Mouse (Mus musculus) embryonic facial prominence, embryonic 10.5 days (tissue): ENCODE results near the gene Stx18. TPM values are rescaled to one million over a fixed set of nuclear protein-coding genes. Genes with fewer than 3 reads are reported as not detected.

Experiments
- DNase-seq: peaks from one replicate; pipeline ENCODE4 v3.0.0-alpha.2; 2017; ENCODE audit warnings: low spot score
- H3K27ac ChIP-seq: fragments of 300-500 bp; sonication (generic); replicated peaks from 2 replicates; pipeline ENCODE4 v1.5.1; 2016; ENCODE audit warnings: mild to moderate bottlenecking
- H3K27me3 ChIP-seq: fragments of 300-500 bp; sonication (generic); replicated peaks from 2 replicates; pipeline ENCODE4 v1.6.1; 2016; ENCODE audit warnings: low read depth, mild to moderate bottlenecking; ENCODE audit not compliant: poor library complexity, severe bottlenecking
- H3K36me3 ChIP-seq: fragments of 300-500 bp; sonication (generic); replicated peaks from 2 replicates; pipeline ENCODE4 v1.6.1; 2016; ENCODE audit warnings: mild to moderate bottlenecking, moderate library complexity
- H3K4me1 ChIP-seq: fragments of 300-500 bp; sonication (generic); 2 replicates; pipeline ENCODE4 v1.6.1; 2016
- H3K4me3 ChIP-seq: fragments of 300-500 bp; sonication (generic); 2 replicates; pipeline ENCODE4 v1.5.1; 2016; ENCODE audit warnings: mild to moderate bottlenecking, moderate library complexity
- H3K9me3 ChIP-seq: fragments of 300-500 bp; sonication (generic); 2 replicates; pipeline ENCODE4 v1.6.1; 2016; ENCODE audit warnings: mild to moderate bottlenecking
- WGBS: fragments of 180-500 bp; shearing (Covaris S2); methylation state at CpG from one replicate; pipeline ENCODE4 v1.1.7; 2016; 5-methylcytosine and 5-hydroxymethylcytosine counted together
- polyA plus RNA-seq: library from polyadenylated mRNA; unstranded; fragments of >200 nt; fragmentation: Nextera tagmentation; extraction: Ambion mirVana; gene quantifications from 2 replicates; pipeline ENCODE4 v1.2.1, GENCODE M21; 2016

The Stx18 gene
- polyA plus RNA-seq = 54.8 and 55.8 TPM in 2 replicates

GRCm38 (mm10) chr5:38038710-38039592 lies at the start of gene Stx18:
Stx18 (plus strand) TSS chr5:38038742.
- peak within 1 kb of the TSS; percentile 95 for H3K4me3 ChIP-seq
- H3K27me3 ChIP-seq = peaks cover 14% of the 10 kb centered on the region; the same call in 1 of the 2 replicates
- H3K27ac ChIP-seq = peak within 1 kb of the TSS; percentile 91
- DNase-seq = peak; percentile 89
- no peaks in the 10 kb centered on the region for H3K9me3 ChIP-seq
- WGBS = under 1% methylated on average over 57 of the region's 57 CpGs
- H3K36me3 ChIP-seq = peaks cover 8% of the 10 kb centered on the region; the same call in 1 of the 2 replicates
- peaks cover 26% of the 10 kb centered on the region for H3K4me1 ChIP-seq

- H3K27me3 ChIP-seq = no peaks in the 10 kb centered on the region
- no peak overlapping the region for H3K27ac ChIP-seq
- no peak for DNase-seq
- WGBS = 86% methylated on average over 5 of the region's 5 CpGs
- H3K4me3 ChIP-seq = no peak overlapping the region
- H3K36me3 ChIP-seq = no peaks in the 10 kb centered on the region
- no peaks in the 10 kb centered on the region for H3K9me3 ChIP-seq
- H3K4me1 ChIP-seq = peaks cover 14% of the 10 kb centered on the region
These were observed 46.2 kb upstream of the Stx18 start for GRCm38 (mm10) chr5:37992346-37992745.

GRCm38 (mm10) chr5:37998805-37999204 lies 39.7 kb upstream of the Stx18 start:
- Histone ChIP-seq H3K27me3 (peaks cover 16% of the 10 kb centered on the region; the same call in 1 of the 2 replicates), H3K9me3 (no peaks in the 10 kb centered on the region), H3K4me3 (no peak overlapping the region), H3K36me3 (no peaks in the 10 kb centered on the region), H3K27ac (no peak overlapping the region), H3K4me1 (peaks cover 13% of the 10 kb centered on the region)
- WGBS = 81% methylated on average over 2 of the region's 2 CpGs
- DNase-seq = no peak

- H3K36me3 ChIP-seq = no peaks in the 10 kb centered on the region
- no peaks in the 10 kb centered on the region for H3K9me3 ChIP-seq
- peaks cover 26% of the 10 kb centered on the region; the same call in 1 of the 2 replicates for H3K27me3 ChIP-seq
- WGBS = 49% methylated on average over 4 of the region's 4 CpGs
- H3K27ac ChIP-seq = no peak overlapping the region
- no peak for DNase-seq
- no peak overlapping the region for H3K4me3 ChIP-seq
- H3K4me1 ChIP-seq = peaks cover 33% of the 10 kb centered on the region
These were observed 36.0 kb upstream of the Stx18 start for GRCm38 (mm10) chr5:38002573-38002972.

- DNase-seq = no peak
- Histone ChIP-seq H3K27me3 (peaks cover 23% of the 10 kb centered on the region), H3K4me1 (peaks cover 41% of the 10 kb centered on the region), H3K4me3 (no peak overlapping the region), H3K36me3 (no peaks in the 10 kb centered on the region), H3K27ac (no peak overlapping the region), H3K9me3 (no peaks in the 10 kb centered on the region)
- WGBS = 88% methylated on average over 5 of the region's 5 CpGs
These were observed 33.8 kb upstream of the Stx18 start for GRCm38 (mm10) chr5:38004746-38005145.

GRCm38 (mm10) chr5:38006415-38007347 lies 31.9 kb upstream of the Stx18 start:
- Histone ChIP-seq H3K9me3 (no peaks in the 10 kb centered on the region), H3K27me3 (peaks cover 23% of the 10 kb centered on the region), H3K36me3 (no peaks in the 10 kb centered on the region), H3K27ac (peak overlapping the region; percentile 69), H3K4me3 (no peak overlapping the region), H3K4me1 (peaks cover 41% of the 10 kb centered on the region)
- 42% methylated on average over 17 of the region's 17 CpGs for WGBS
- peak; percentile 50 for DNase-seq

- 87% methylated on average over 4 of the region's 4 CpGs for WGBS
These were observed 29.5 kb upstream of the Stx18 start for GRCm38 (mm10) chr5:38009071-38009470.

GRCm38 (mm10) chr5:38014916-38015315 lies 23.6 kb upstream of the Stx18 start:
- Histone ChIP-seq H3K4me1 (no peaks in the 10 kb centered on the region), H3K4me3 (no peak overlapping the region), H3K36me3 (no peaks in the 10 kb centered on the region), H3K27ac (no peak overlapping the region), H3K27me3 (no peaks in the 10 kb centered on the region), H3K9me3 (no peaks in the 10 kb centered on the region)
- DNase-seq = no peak
- 67% methylated on average over 3 of the region's 3 CpGs for WGBS

More at GRCm38 (mm10) chr5:38009071-38009470, 29.5 kb upstream of the Stx18 start:
- Histone ChIP-seq H3K4me1 (peaks cover 32% of the 10 kb centered on the region), H3K9me3 (no peaks in the 10 kb centered on the region), H3K36me3 (no peaks in the 10 kb centered on the region), H3K27ac (no peak overlapping the region), H3K27me3 (peaks cover 13% of the 10 kb centered on the region), H3K4me3 (no peak overlapping the region)
- no peak for DNase-seq

GRCm38 (mm10) chr5:38016945-38017344 lies 21.6 kb upstream of the Stx18 start:
- no peak overlapping the region for H3K27ac ChIP-seq
- WGBS = 82% methylated on average over 3 of the region's 3 CpGs
- no peaks in the 10 kb centered on the region for H3K36me3 ChIP-seq
- H3K4me1 ChIP-seq = no peaks in the 10 kb centered on the region
- no peaks in the 10 kb centered on the region for H3K27me3 ChIP-seq
- H3K9me3 ChIP-seq = no peaks in the 10 kb centered on the region
- DNase-seq = no peak
- no peak overlapping the region for H3K4me3 ChIP-seq

- Histone ChIP-seq H3K27ac (no peak overlapping the region), H3K9me3 (0 out of 2 replicates have a peak, but pooled peaks cover 4% of the 10 kb centered on the region), H3K4me3 (no peak overlapping the region), H3K27me3 (no peaks in the 10 kb centered on the region; the same call in 1 of the 2 replicates), H3K36me3 (no peaks in the 10 kb centered on the region), H3K4me1 (no peaks in the 10 kb centered on the region)
- WGBS = 62% methylated on average over 5 of the region's 5 CpGs
- DNase-seq = peak; percentile 30
These were observed 10.9 kb upstream of the Stx18 start for GRCm38 (mm10) chr5:38027656-38028055.

- DNase-seq = peak; percentile 18
- Histone ChIP-seq H3K27me3 (peaks cover 17% of the 10 kb centered on the region; the same call in 1 of the 2 replicates), H3K9me3 (no peaks in the 10 kb centered on the region), H3K27ac (peak overlapping the region; percentile 91; the same call in 1 of the 2 replicates), H3K4me3 (peak overlapping the region; percentile 95), H3K36me3 (peaks cover 8% of the 10 kb centered on the region; the same call in 1 of the 2 replicates), H3K4me1 (peaks cover 26% of the 10 kb centered on the region)
- 21% methylated on average over 9 of the region's 9 CpGs for WGBS
These were observed 268 bp upstream of the Stx18 start for GRCm38 (mm10) chr5:38038274-38038673.

- DNase-seq = no peak
- Histone ChIP-seq H3K36me3 (peaks cover 8% of the 10 kb centered on the region; the same call in 1 of the 2 replicates), H3K4me1 (peaks cover 27% of the 10 kb centered on the region), H3K4me3 (peak overlapping the region; percentile 95), H3K9me3 (no peaks in the 10 kb centered on the region), H3K27me3 (peaks cover 14% of the 10 kb centered on the region; the same call in 1 of the 2 replicates), H3K27ac (peak overlapping the region; percentile 91)
- 31% methylated on average over 9 of the region's 9 CpGs for WGBS
These were observed 1.3 kb downstream of the Stx18 start for GRCm38 (mm10) chr5:38039796-38040195.
